Mouse (Mus musculus) cerebellum, postnatal 4 days (tissue): Measurements from ENCODE around the gene Fkbp2.

Experiments used
- DNase-seq, 2 experiments: peaks; one replicate each; pipeline ENCODE4 v3.0.0; 2022; ENCODE audit warnings: low spot score in 2 of 2, mixed read lengths in 1 of 2

The Fkbp2 gene

GRCm38 (mm10) chr19:6940396-6941351, 39.6 kb downstream of the Fkbp2 start:
- DNase-seq, result no peak

DNA sequence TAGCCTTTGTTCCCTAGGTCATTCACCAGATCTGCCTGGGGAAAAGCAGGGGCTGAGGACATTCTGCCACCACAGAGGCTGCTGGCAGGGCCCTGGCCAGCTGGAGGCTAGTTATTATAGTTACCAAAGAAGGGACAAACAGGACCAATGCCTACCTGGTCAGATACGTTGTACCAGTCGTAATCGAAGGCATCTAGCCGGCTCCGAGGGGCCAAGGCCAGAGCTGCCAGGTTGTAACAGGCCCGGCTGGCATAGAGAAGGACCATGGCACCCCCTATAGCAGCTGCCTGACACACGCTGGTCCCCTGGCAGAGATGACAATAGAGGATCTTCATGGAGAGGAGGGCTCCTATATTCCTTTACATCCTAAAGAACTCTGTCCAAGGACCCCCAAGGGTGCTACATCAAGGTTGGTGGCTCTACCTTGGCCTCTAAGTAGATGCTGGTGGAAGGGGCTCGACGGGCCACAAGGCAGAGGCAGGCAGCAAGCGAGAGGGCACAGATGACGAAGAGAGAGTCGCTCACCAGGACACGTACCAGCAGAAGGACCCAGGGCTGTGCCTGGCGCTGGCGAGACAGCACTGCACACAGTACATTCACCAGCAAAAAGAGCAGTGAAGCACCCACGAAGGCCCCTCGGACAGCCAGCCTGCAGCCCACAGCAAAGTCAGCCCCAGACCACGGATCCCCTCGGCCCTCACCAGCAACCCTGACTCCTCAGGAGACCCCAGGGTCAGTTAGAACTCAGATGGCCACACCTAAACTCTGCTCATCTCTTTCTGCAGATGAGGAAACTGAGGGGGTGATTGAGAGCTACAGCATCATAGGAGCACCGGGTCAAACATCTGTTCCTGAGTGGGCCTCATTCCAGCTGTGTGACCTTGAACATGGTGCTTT, 40.9 kb downstream of the Fkbp2 start:
- no peak for DNase-seq

- no peak for DNase-seq
Measured at GRCm38 (mm10) chr19:6937541-6938465, 42.5 kb downstream of the Fkbp2 start.

DNA sequence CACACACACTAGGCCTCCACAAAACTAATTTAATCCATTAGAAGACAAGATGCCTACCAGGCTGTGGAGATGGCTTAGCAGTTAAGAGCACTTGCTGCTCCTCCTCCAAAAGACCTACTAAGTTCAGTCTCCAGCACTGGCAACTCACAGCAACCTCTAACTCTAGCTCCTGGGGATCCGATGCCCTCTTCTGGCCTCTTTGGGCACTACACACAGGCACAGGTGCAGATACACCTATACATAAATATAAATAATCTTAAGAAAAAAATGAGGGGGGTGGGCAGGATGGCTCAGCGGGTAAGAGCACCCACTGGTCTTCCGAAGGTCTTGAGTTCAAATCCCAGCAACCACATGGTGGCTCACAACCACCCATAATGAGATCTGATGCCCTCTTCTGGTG, 44.0 kb downstream of the Fkbp2 start:
- DNase-seq, result no peak

DNA sequence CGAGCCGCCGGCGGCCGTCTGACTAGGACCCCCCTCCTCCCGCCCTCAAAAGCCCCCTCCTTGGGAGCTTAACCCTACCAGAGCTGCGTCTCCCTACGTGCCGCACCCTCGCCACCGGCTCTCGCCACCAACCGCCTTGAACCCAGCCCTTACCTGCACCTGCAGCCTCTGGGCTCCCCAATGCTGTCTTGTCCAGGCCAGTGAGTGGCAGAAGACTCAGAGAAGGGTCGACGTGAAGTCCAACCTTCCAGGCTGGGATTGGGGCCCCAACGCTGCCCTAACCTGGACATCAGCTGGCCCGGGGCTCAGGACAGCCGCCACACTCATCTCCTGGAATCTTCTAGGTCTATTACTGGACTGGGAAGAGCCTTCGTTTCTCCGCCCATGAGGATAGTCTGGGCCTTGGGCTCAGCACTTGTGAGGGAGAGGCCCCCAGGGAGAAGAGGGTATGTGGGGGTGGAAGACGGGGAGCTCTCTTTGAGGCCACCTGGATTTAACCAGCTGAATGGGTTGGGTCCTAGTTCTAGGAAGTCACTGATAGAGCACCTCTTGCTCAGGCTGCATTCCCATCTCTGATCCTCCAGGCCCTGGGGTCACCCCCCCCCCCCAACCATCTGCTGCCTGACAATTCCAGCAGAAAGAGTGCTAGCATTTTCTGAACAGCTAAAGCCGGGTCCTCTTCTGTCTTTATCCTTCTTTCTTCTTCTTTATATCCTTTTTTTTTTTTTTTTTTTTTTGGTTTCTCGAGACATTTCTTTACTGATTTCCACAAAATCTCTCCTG, 45.9 kb downstream of the Fkbp2 start, which contains the start of gene Kcnk4:
Kcnk4 (minus strand) TSS at position 321 of the 783 bp plus-strand sequence.
- DNase-seq, result no peak

GRCm38 (mm10) chr19:6933436-6934194, 46.7 kb downstream of the Fkbp2 start:
- no peak for DNase-seq

- no peak for DNase-seq
Measured at GRCm38 (mm10) chr19:6933102-6933435, 47.2 kb downstream of the Fkbp2 start.

GRCm38 (mm10) chr19:6932018-6932417, 48.3 kb downstream of the Fkbp2 start:
- DNase-seq, result no peak

DNA sequence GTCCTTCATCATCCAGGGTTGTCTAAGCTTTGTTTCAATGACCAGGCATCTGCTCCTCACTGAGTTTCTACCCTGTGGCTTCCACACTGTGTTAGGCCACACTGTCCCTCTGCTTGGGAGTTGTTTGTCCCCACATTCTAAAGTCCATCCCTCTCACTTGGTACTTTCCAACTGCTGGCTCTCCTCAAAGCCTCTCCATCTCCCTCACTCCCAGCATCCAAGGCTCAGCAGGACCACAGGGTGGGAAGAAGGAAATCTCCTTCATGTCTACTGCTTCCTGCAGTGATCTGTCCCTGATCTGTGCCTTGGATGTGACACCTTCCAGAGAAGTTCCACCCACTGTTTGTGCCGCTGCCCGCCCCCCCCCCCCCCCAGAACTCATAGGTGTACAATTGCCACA, 49.3 kb downstream of the Fkbp2 start:
- no peak for DNase-seq

- DNase-seq, result no peak
Measured at GRCm38 (mm10) chr19:6928080-6928479, 52.2 kb downstream of the Fkbp2 start.
